ENCODE assay signal across 27 mouse cellular contexts in genomic region chr16:65725559-65726269, GRCm38 (mm10).
A peak's percentile ranks its signal among the peaks of the same experiment; 100 is the strongest.
DNase-seq lines count a peak whose midpoint lies in the region; ATAC-seq lines count a peak whose summit lies in the region.
"Had no signal": no experiment of that assay in that cellular context is flagged by ENCODE, and none has a peak within 500 bp of the region (broad histone marks: within the 10 kb centered on the region; RNA-seq: fewer than 3 reads in every experiment).

No protein-coding gene starts in this region.

- H3K9me3 ChIP-seq in hindbrain, embryonic 11.5 days (ENCODE audit: control insufficient read depth, low read length) = no peaks in the 10 kb centered on the region
- H3K9me3 ChIP-seq: embryonic facial prominence, embryonic 13.5 days; embryonic facial prominence, embryonic 15.5 days; forebrain, embryonic 13.5 days; forebrain, embryonic 15.5 days; G1E had no signal

- DNase-seq in fat pad, adult 2 months (ENCODE audit: extremely low read depth, low read depth, low spot score) = peak; percentile 37
- no peak for DNase-seq in kidney, adult 11 months
- no peak for DNase-seq in hindbrain, embryonic 11.5 days (ENCODE audit: low spot score)
- no peak for DNase-seq in cerebellum, postnatal 36 days
- DNase-seq: adrenal gland, adult 8-10 months; adrenal gland, postnatal 14 days; adrenal gland, postnatal 36 days; B cell, adult 2 months; cerebellum, adult 11-12 months; cerebellum, adult 2 months; cerebellum, adult 9-10 months; cerebellum, postnatal 10 days; cerebellum, postnatal 25 days; embryo, embryonic 11 days; forebrain, postnatal 0 days had no signal

- no peak overlapping the region for H3K27ac ChIP-seq in hindbrain, embryonic 11.5 days (ENCODE audit: low read depth, low read length)
- H3K27ac ChIP-seq: embryonic facial prominence, embryonic 13.5 days; embryonic facial prominence, embryonic 15.5 days; forebrain, embryonic 13.5 days; forebrain, embryonic 15.5 days had no signal

- no peaks in the 10 kb centered on the region for H3K36me3 ChIP-seq in hindbrain, embryonic 11.5 days (ENCODE audit: control insufficient read depth, insufficient read depth, low read length)
- H3K36me3 ChIP-seq: embryonic facial prominence, embryonic 13.5 days; embryonic facial prominence, embryonic 15.5 days; forebrain, embryonic 15.5 days; G1E had no signal

- WGBS in hindbrain, embryonic 11.5 days = 85% methylated on average over 5 of the region's 5 CpGs

- ATAC-seq in granulocyte monocyte progenitor cell, adult 5-6 weeks (replicated peaks; ENCODE audit: poor library complexity, severe bottlenecking) = peak; percentile 96
- peak; percentile 95 for ATAC-seq in megakaryocyte progenitor cell, adult 5-6 weeks (replicated peaks; ENCODE audit: poor library complexity)
- no peak for ATAC-seq in hindbrain, embryonic 11.5 days (ENCODE audit: low FRiP score)
- ATAC-seq: activated CD4-positive, CD25-positive, alpha-beta regulatory T cell, adult 4 months; CD4-positive, CD25-positive, alpha-beta regulatory T cell, adult 4 months; forebrain, embryonic 13.5 days; forebrain, embryonic 15.5 days; forebrain, postnatal 0 days; Patski had no signal

- no peaks in the 10 kb centered on the region for H3K27me3 ChIP-seq in hindbrain, embryonic 11.5 days (ENCODE audit: control insufficient read depth, insufficient read depth, low read length)
- H3K27me3 ChIP-seq: CH12.LX; embryonic facial prominence, embryonic 13.5 days; embryonic facial prominence, embryonic 15.5 days; forebrain, embryonic 13.5 days; forebrain, embryonic 15.5 days had no signal

- no peak overlapping the region for H3K4me2 ChIP-seq in hindbrain, embryonic 11.5 days (replicated peaks; ENCODE audit: low read depth, low read length)
- H3K4me2 ChIP-seq: embryonic facial prominence, embryonic 13.5 days; embryonic facial prominence, embryonic 15.5 days; forebrain, embryonic 13.5 days; forebrain, embryonic 15.5 days had no signal

- no peak overlapping the region for H3K9ac ChIP-seq in hindbrain, embryonic 11.5 days (ENCODE audit: low read depth, low read length)
- H3K9ac ChIP-seq: embryonic facial prominence, embryonic 13.5 days; embryonic facial prominence, embryonic 15.5 days; forebrain, embryonic 13.5 days; forebrain, embryonic 15.5 days; forebrain, postnatal 0 days had no signal

- no peaks in the 10 kb centered on the region for H3K4me1 ChIP-seq in hindbrain, embryonic 11.5 days (replicated peaks; ENCODE audit: control insufficient read depth, insufficient read depth, low read length)
- H3K4me1 ChIP-seq: embryonic facial prominence, embryonic 13.5 days; embryonic facial prominence, embryonic 15.5 days; forebrain, embryonic 13.5 days; forebrain, embryonic 15.5 days had no signal

- H3K4me3 ChIP-seq in hindbrain, embryonic 11.5 days (ENCODE audit: low read depth, low read length) = no peak overlapping the region
- H3K4me3 ChIP-seq: embryonic facial prominence, embryonic 13.5 days; embryonic facial prominence, embryonic 15.5 days; erythroblast, embryonic 14.5 days; forebrain, embryonic 13.5 days; forebrain, embryonic 15.5 days had no signal
